Mouse (Mus musculus) left cerebral cortex, adult 2 months (tissue): ENCODE data around the gene Ran. TPM values are rescaled to one million over a fixed set of nuclear protein-coding genes. Genes with fewer than 3 reads are reported as not detected.

Experiments
- DNase-seq, 2 experiments: peaks; one replicate each; pipeline ENCODE4 v3.0.0; 2021 to 2022; ENCODE audit warnings: low spot score in 2 of 2, mixed read lengths in 1 of 2; ENCODE audit errors: extremely low spot score in 1 of 2
- H3K27ac ChIP-seq: fragments of 200-600 bp; 2 replicates; pipeline ENCODE4 v1.8.1; 2022
- H3K4me3 ChIP-seq: fragments of 200-600 bp; 2 replicates; pipeline ENCODE4 v1.8.1; 2022
- CTCF ChIP-seq: fragments of 200-600 bp; IDR thresholded peaks from 2 replicates; pipeline ENCODE4 v1.8.1; 2022; ENCODE audit warnings: antibody characterized with exemption, mild to moderate bottlenecking, moderate library complexity
- intact Hi-C: fragments of 180-260 bp; cut with DNase I; formaldehyde crosslinking; loops from one replicate; pipeline ENCODE4 v1.15.1; 2025
- total RNA-seq, 2 experiments: library from RNA; stranded (reverse); gene quantifications; 2 replicates each; pipeline ENCODE4 v1.2.3; 2021

Ran gene
- total RNA-seq, 2 experiments from 2014 or later: 152 to 166 TPM

GRCm38 (mm10) chr5:129000706-129001468 is 19.0 kb upstream of the Ran start:
- no peak for DNase-seq
- no peak for TF ChIP-seq CTCF
- H3K27ac ChIP-seq: no peak overlapping the region

GRCm38 (mm10) chr5:129002571-129003011 is 17.3 kb upstream of the Ran start:
- DNase-seq: no peak
- no peak for TF ChIP-seq CTCF
- intact Hi-C loops: no loop called here
- Histone ChIP-seq H3K27ac (no peak overlapping the region), H3K4me3 (no peak overlapping the region)

More at GRCm38 (mm10) chr5:129000706-129001468, 19.0 kb upstream of the Ran start:
- intact Hi-C loops: no loop called here
- no peak overlapping the region for H3K4me3 ChIP-seq

- no peak for TF ChIP-seq CTCF
- peak overlapping the region; percentile 7; the same call in 1 of the 2 replicates for H3K27ac ChIP-seq
- H3K4me3 ChIP-seq: no peak overlapping the region
- no peak for DNase-seq
- intact Hi-C loops: no loop called here
Measured at GRCm38 (mm10) chr5:129005416-129005815, 14.5 kb upstream of the Ran start.

GRCm38 (mm10) chr5:129006031-129006788 is 13.7 kb upstream of the Ran start:
- intact Hi-C loops: no loop called here
- Histone ChIP-seq H3K27ac (no peak overlapping the region), H3K4me3 (no peak overlapping the region)
- no peak for DNase-seq
- no peak for TF ChIP-seq CTCF

- TF ChIP-seq CTCF: no peak
- Histone ChIP-seq H3K4me3 (peak overlapping the region; percentile 63), H3K27ac (peak overlapping the region; percentile 83)
- intact Hi-C loops: no loop called here
- DNase-seq: no peak
Measured at GRCm38 (mm10) chr5:129007105-129007957, 12.5 kb upstream of the Ran start.

GRCm38 (mm10) chr5:129008008-129008407 is 11.9 kb upstream of the Ran start:
- intact Hi-C loops: no loop called here
- DNase-seq: no peak
- H3K4me3 ChIP-seq: peak overlapping the region; percentile 63
- H3K27ac ChIP-seq: peak overlapping the region; percentile 83
- no peak; the same call in 1 of the 2 replicates for TF ChIP-seq CTCF

GRCm38 (mm10) chr5:129008412-129008826 is 11.4 kb upstream of the Ran start, which contains the start of gene Stx2:
TSS of gene Stx2 (minus strand) at chr5:129008574.
- Histone ChIP-seq H3K4me3 (peak within 1 kb of the TSS; percentile 63), H3K27ac (peak within 1 kb of the TSS; percentile 83)
- no peak for TF ChIP-seq CTCF
- DNase-seq: peak; percentile 94
- intact Hi-C loops: no loop called here

- DNase-seq: no peak
- Histone ChIP-seq H3K27ac (no peak overlapping the region), H3K4me3 (no peak overlapping the region)
- intact Hi-C loops: no loop called here
- TF ChIP-seq CTCF: no peak
Measured at GRCm38 (mm10) chr5:129009577-129009976, 10.3 kb upstream of the Ran start.

- intact Hi-C loops: no loop called here
- no peak for TF ChIP-seq CTCF
Measured at GRCm38 (mm10) chr5:129010937-129011336, 8.9 kb upstream of the Ran start.

GRCm38 (mm10) chr5:129015020-129015419 is 4.8 kb upstream of the Ran start:
- intact Hi-C loops: no loop called here
- Histone ChIP-seq H3K4me3 (no peak overlapping the region), H3K27ac (no peak overlapping the region)
- DNase-seq: no peak
- TF ChIP-seq CTCF: no peak

More at GRCm38 (mm10) chr5:129010937-129011336, 8.9 kb upstream of the Ran start:
- Histone ChIP-seq H3K27ac (no peak overlapping the region), H3K4me3 (no peak overlapping the region)
- DNase-seq: no peak

GRCm38 (mm10) chr5:129015540-129015939 is 4.3 kb upstream of the Ran start:
- intact Hi-C loops: no loop called here
- no peak for TF ChIP-seq CTCF

More at GRCm38 (mm10) chr5:129015540-129015939, 4.3 kb upstream of the Ran start:
- no peak for DNase-seq
- Histone ChIP-seq H3K4me3 (no peak overlapping the region), H3K27ac (no peak overlapping the region)
